Mouse (Mus musculus) B cell, adult (primary cell): Measurements from ENCODE around the gene Gtpbp1. TPM values are rescaled to one million over a fixed set of nuclear protein-coding genes. Genes with fewer than 3 reads are reported as not detected.

Source experiments
- total RNA-seq: library from RNA; stranded (reverse); gene quantifications from 4 replicates; pipeline ENCODE4 v1.2.4, GENCODE M21; 2023; ENCODE audit not compliant: inconsistent age

Gene Gtpbp1
- total RNA-seq = 61.4 to 79.2 TPM (median 74.3 TPM) in 4 replicates

DNA sequence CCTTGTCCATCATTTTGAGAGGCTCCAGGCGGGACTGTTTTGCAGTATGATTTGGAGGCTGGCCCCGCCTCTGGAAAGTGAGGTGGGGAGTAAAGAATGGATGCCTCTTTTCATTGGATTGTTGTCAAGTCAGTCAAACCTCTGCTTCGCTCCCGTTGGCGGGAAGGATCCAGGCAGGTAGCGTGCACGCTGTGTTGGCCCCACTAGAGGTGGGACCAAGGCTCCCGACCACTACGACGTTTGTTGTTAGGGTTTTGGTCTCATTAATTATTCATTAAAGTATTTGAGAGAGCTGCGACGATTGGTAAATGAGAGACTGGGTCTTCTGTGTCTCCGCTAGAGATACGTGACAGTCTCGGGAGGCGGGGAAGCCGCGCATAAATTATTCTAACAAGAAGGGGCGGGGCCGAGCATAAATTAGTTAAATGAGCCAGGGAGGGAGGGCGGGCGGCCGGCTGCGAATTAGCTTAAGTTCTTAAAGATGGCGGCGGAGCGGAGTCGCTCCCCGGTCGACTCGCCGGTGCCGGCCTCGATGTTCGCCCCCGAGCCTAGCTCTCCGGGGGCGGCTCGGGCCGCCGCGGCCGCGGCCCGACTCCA lies at the start of gene Gtpbp1:
TSS of gene Gtpbp1 (plus strand) at position 420 of the 597 bp plus-strand sequence.

GRCm38 (mm10) chr15:79658531-79659375 lies 31.9 kb upstream of the Gtpbp1 start, which contains the start of the genes Fam227a and Cby1:
Fam227a (minus strand) TSS chr15:79658956.
Cby1 (plus strand) TSS chr15:79659199.

DNA sequence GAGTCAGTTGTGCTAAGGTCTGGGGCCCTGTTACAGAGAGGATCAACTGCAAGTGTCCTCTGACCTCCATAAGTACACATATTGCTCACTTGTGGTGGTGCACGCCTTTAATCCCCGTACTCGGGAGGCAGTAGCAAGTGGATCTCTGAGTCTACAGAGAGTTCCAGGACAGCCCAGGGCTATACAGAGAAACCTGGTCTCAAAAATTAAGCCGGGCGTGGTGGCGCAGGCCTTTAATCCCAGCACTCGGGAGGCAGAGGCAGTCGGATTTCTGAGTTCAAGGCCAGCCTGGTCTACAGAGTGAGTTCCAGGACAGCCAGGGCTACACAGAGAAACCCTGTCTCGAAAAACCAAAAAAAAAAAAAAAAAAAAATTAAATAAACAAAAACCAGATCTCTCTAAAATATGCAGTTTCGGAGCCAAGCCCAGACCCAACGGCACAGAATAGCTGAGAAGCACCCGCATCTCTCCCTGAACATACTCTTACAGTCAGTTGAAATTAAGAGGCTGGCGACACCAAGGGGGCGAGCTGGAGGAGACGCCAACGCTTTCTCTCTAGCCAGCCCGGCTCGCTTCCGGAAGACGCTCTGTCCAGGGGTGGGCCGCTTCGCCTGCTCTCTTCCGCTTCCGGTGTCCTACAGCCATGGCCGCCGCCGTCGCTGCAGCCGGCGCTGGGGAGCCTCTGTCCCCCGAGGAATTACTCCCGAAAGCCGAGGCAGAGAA lies 20.2 kb upstream of the Gtpbp1 start, which contains the start of gene Tomm22:
TSS of gene Tomm22 (plus strand) at position 613 of the 723 bp plus-strand sequence.

GRCm38 (mm10) chr15:79687646-79688267 lies 2.9 kb upstream of the Gtpbp1 start, which contains the start of gene Josd1:
Josd1 (minus strand) TSS chr15:79687919.

DNA sequence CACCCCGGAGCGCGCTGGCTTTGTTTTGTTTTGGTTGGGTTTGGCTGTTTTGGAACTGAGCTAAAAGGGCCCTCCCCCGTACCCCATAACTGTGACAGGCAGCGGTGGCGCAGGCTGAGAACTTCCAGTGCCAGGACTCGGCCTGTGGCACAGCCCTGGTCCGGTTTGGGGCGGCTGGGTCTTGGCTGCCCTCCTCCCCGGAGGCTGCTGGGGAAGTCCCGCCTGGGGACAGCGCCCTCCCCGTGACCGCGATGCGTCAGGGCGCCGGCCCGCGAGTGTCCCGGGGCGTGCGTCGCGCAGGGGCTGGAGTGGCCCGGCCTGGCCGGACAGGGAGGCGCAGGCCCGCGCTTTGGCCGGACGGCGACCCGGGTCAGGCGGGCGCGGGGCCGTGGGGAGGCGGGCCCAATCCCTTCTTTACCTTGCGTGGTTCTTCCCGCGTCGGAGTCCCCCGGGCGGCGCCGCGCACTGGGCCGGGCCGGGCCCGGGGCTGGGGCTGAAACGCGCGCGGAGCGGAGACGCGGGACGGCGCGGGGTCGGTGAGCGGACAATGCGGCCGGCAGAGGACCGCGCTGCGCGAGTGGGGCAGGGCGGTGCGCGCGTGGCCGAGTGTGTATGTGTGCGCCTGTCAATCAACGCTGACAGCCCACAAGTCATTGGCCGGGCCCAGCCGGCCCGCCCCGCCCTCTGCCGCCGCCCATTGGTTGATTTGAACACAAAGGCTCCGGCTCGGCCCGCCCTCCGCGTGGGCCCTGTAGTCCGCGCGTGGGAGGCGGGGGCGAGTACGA lies 51.5 kb downstream of the Gtpbp1 start, which contains the start of gene Sun2:
TSS of gene Sun2 (minus strand) at position 616 of the 785 bp plus-strand sequence.

Other genes starting within 250 kb of the Gtpbp1 start
- 45.4 to 51.2 TPM (median 47.9 TPM) in 4 replicates for gene Csnk1e, start 235.3 kb upstream of the Gtpbp1 start, total RNA-seq
- not detected in 4 replicates for gene Kcnj4, start 185.6 kb upstream of the Gtpbp1 start, total RNA-seq
- gene Kdelr3, start 174.4 kb upstream of the Gtpbp1 start, total RNA-seq = not detected in 4 replicates
- gene Ddx17, start 144.1 kb upstream of the Gtpbp1 start, total RNA-seq = 401 to 416 TPM (median 406 TPM) in 4 replicates
- 0.30 to 0.39 TPM in 2 of 4 replicates, not detected in the others for gene Dmc1, start 85.7 kb upstream of the Gtpbp1 start, total RNA-seq
- gene Fam227a, start 31.9 kb upstream of the Gtpbp1 start, total RNA-seq = 2.1 to 2.4 TPM (median 2.3 TPM) in 4 replicates
- 6.6 to 9.5 TPM (median 6.8 TPM) in 4 replicates for gene Cby1, start 31.6 kb upstream of the Gtpbp1 start, total RNA-seq
- gene Tomm22, start 20.0 kb upstream of the Gtpbp1 start, total RNA-seq = 95.1 to 108 TPM (median 104 TPM) in 4 replicates
- gene Josd1, start 2.9 kb upstream of the Gtpbp1 start, total RNA-seq = 24.3 to 26.6 TPM (median 25.1 TPM) in 4 replicates
- 382 to 466 TPM (median 439 TPM) in 4 replicates for gene Sun2, start 51.7 kb downstream of the Gtpbp1 start, total RNA-seq
- gene Dnal4, start 87.0 kb downstream of the Gtpbp1 start, total RNA-seq = 8.2 to 12.4 TPM (median 9.5 TPM) in 4 replicates
- 0.10 to 0.75 TPM (median 0.31 TPM) in 4 replicates for gene Nptxr, start 113.9 kb downstream of the Gtpbp1 start, total RNA-seq
- gene Npcd, start 143.4 kb downstream of the Gtpbp1 start, total RNA-seq = not detected in 4 replicates
- 11.3 to 16.7 TPM (median 14.5 TPM) in 4 replicates for gene Cbx6, start 143.8 kb downstream of the Gtpbp1 start, total RNA-seq
- gene Apobec3, start 200.8 kb downstream of the Gtpbp1 start, total RNA-seq = 346 to 372 TPM (median 358 TPM) in 4 replicates